Mouse (Mus musculus) adrenal gland, adult 18-20 months (tissue): Measurements from ENCODE around the gene Atp6v1e1. TPM values are rescaled to one million over a fixed set of nuclear protein-coding genes. Genes with fewer than 3 reads are reported as not detected.
"Not testable (repeated sequence)": the region's sequence is repeated elsewhere in the genome, so short reads cannot be mapped to it uniquely, and the experiment has no call there.

Source experiments
- DNase-seq, 2 experiments: peaks; one replicate each; pipeline ENCODE4 v3.0.0; 2021 to 2022; ENCODE audit warnings: low spot score in 2 of 2
- total RNA-seq, 2 experiments: library from RNA; stranded (reverse); gene quantifications; 1 replicate in 1 of 2; 2 replicates in 1 of 2; pipeline ENCODE4 v1.2.3; 2021

Gene Atp6v1e1
- total RNA-seq, 2 experiments from 2014 or later = 269 to 456 TPM

GRCm38 (mm10) chr6:120820941-120821340 lies 1.7 kb downstream of the Atp6v1e1 start:
- DNase-seq = no peak

- no peak for DNase-seq
Observed at GRCm38 (mm10) chr6:120820144-120820543, 2.4 kb downstream of the Atp6v1e1 start.

GRCm38 (mm10) chr6:120819294-120819693 lies 3.3 kb downstream of the Atp6v1e1 start:
- no peak for DNase-seq

GRCm38 (mm10) chr6:120811999-120812398 lies 10.6 kb downstream of the Atp6v1e1 start:
- not testable (repeated sequence) for DNase-seq

- DNase-seq = no peak
Observed at GRCm38 (mm10) chr6:120807738-120808081, 14.9 kb downstream of the Atp6v1e1 start.

GRCm38 (mm10) chr6:120806999-120807737 lies 15.4 kb downstream of the Atp6v1e1 start:
- DNase-seq = no peak

GRCm38 (mm10) chr6:120799581-120800041 lies 23.0 kb downstream of the Atp6v1e1 start:
- DNase-seq = no peak

GRCm38 (mm10) chr6:120798905-120799304 lies 23.7 kb downstream of the Atp6v1e1 start:
- DNase-seq = no peak

GRCm38 (mm10) chr6:120798019-120798418 lies 24.6 kb downstream of the Atp6v1e1 start:
- DNase-seq = no peak

GRCm38 (mm10) chr6:120796111-120796510 lies 26.5 kb downstream of the Atp6v1e1 start:
- no peak for DNase-seq

- no peak for DNase-seq
Observed at GRCm38 (mm10) chr6:120795422-120796086, 27.0 kb downstream of the Atp6v1e1 start.

- no peak for DNase-seq
Observed at GRCm38 (mm10) chr6:120792947-120793346, 29.6 kb downstream of the Atp6v1e1 start.

GRCm38 (mm10) chr6:120790717-120791116 lies 31.9 kb downstream of the Atp6v1e1 start:
- DNase-seq = no peak

- no peak for DNase-seq
Observed at GRCm38 (mm10) chr6:120790153-120790552, 32.4 kb downstream of the Atp6v1e1 start.

- no peak for DNase-seq
Observed at GRCm38 (mm10) chr6:120788904-120789303, 33.7 kb downstream of the Atp6v1e1 start.

GRCm38 (mm10) chr6:120788068-120788607 lies 34.5 kb downstream of the Atp6v1e1 start:
- DNase-seq = no peak

GRCm38 (mm10) chr6:120784351-120784750 lies 38.2 kb downstream of the Atp6v1e1 start:
- no peak for DNase-seq

- no peak for DNase-seq
Observed at GRCm38 (mm10) chr6:120782948-120783347, 39.6 kb downstream of the Atp6v1e1 start.

- no peak for DNase-seq
Observed at GRCm38 (mm10) chr6:120778226-120778625, 44.4 kb downstream of the Atp6v1e1 start.

- no peak for DNase-seq
Observed at GRCm38 (mm10) chr6:120777533-120777932, 45.1 kb downstream of the Atp6v1e1 start.

GRCm38 (mm10) chr6:120776286-120776685 lies 46.3 kb downstream of the Atp6v1e1 start:
- DNase-seq = no peak

GRCm38 (mm10) chr6:120773763-120774162 lies 48.8 kb downstream of the Atp6v1e1 start:
- no peak for DNase-seq
